Mouse (Mus musculus) lung, embryonic 15.5 days (tissue): ENCODE data around the gene Akr1b10. TPM values are rescaled to one million over a fixed set of nuclear protein-coding genes. Genes with fewer than 3 reads are reported as not detected.

Experiments used
- ATAC-seq: fragments of 200-750 bp; cut with Nextera tagmentation; 2 replicates; pipeline ENCODE4 v1.8.0; 2017; ENCODE audit warnings: moderate number of reproducible peaks, borderline replicate concordance; ENCODE audit not compliant: low FRiP score, low TSS enrichment; ENCODE audit errors: extremely low read depth
- H3K27ac ChIP-seq: fragments of 300-500 bp; sonication (generic); 2 replicates; pipeline ENCODE4 v1.5.1; 2015; ENCODE audit warnings: moderate library complexity, mild to moderate bottlenecking, inconsistent platforms
- H3K27me3 ChIP-seq: fragments of 300-500 bp; sonication (generic); 2 replicates; pipeline ENCODE4 v1.6.1; 2015; ENCODE audit warnings: inconsistent platforms
- H3K36me3 ChIP-seq: fragments of 300-500 bp; sonication (generic); 2 replicates; pipeline ENCODE4 v1.6.1; 2015; ENCODE audit warnings: inconsistent platforms
- H3K4me1 ChIP-seq: fragments of 300-500 bp; sonication (generic); 2 replicates; pipeline ENCODE4 v1.6.1; 2015; ENCODE audit warnings: inconsistent platforms
- H3K4me2 ChIP-seq: fragments of 300-500 bp; sonication (generic); 2 replicates; pipeline ENCODE4 v1.6.1; 2015; ENCODE audit warnings: inconsistent platforms, mild to moderate bottlenecking, moderate library complexity
- H3K4me3 ChIP-seq: fragments of 300-500 bp; sonication (generic); 2 replicates; pipeline ENCODE4 v1.5.1; 2015; ENCODE audit warnings: mild to moderate bottlenecking, inconsistent platforms
- H3K9ac ChIP-seq: fragments of 300-500 bp; sonication (generic); 2 replicates; pipeline ENCODE4 v1.6.1; 2015; ENCODE audit warnings: inconsistent platforms
- H3K9me3 ChIP-seq: fragments of 300-500 bp; sonication (generic); 2 replicates; pipeline ENCODE4 v1.6.1; 2016; ENCODE audit warnings: inconsistent platforms
- WGBS: fragments of 180-500 bp; shearing (Covaris S2); methylation state at CpG from one replicate; pipeline ENCODE4 v1.1.7; 2015; 5-methylcytosine and 5-hydroxymethylcytosine counted together
- polyA plus RNA-seq: library from polyadenylated mRNA; unstranded; fragments of >200 nt; fragmentation: Nextera tagmentation; extraction: Ambion mirVana; gene quantifications from 2 replicates; pipeline ENCODE4 v1.2.1, GENCODE M21; 2015

The Akr1b10 gene
- polyA plus RNA-seq, 1 experiment from 2014 or later, result 24.5 TPM

GRCm38 (mm10) chr6:34416521-34416920 lies 32.5 kb downstream of the Akr1b10 start:
- no peaks in the 10 kb centered on the region for H3K27me3 ChIP-seq
- H3K27ac ChIP-seq, result no peak overlapping the region
- ATAC-seq, result no peak
- H3K9ac ChIP-seq, result no peak overlapping the region
- no peak overlapping the region for H3K4me3 ChIP-seq
- no peaks in the 10 kb centered on the region for H3K4me1 ChIP-seq
- no peaks in the 10 kb centered on the region for H3K9me3 ChIP-seq
- WGBS, result 100% methylated on average over 2 of the region's 2 CpGs
- no peak overlapping the region for H3K4me2 ChIP-seq
- H3K36me3 ChIP-seq, result no peaks in the 10 kb centered on the region

- no peaks in the 10 kb centered on the region for H3K4me1 ChIP-seq
- ATAC-seq, result no peak
- no peak overlapping the region for H3K4me2 ChIP-seq
- H3K27ac ChIP-seq, result no peak overlapping the region
- H3K9ac ChIP-seq, result no peak overlapping the region
- no peaks in the 10 kb centered on the region for H3K9me3 ChIP-seq
- no peaks in the 10 kb centered on the region for H3K27me3 ChIP-seq
- H3K36me3 ChIP-seq, result no peaks in the 10 kb centered on the region
- no peak overlapping the region for H3K4me3 ChIP-seq
These were observed 35.1 kb downstream of the Akr1b10 start for GRCm38 (mm10) chr6:34419071-34419470.

GRCm38 (mm10) chr6:34439006-34439405 lies 55.0 kb downstream of the Akr1b10 start:
- Histone ChIP-seq H3K9me3 (no peaks in the 10 kb centered on the region; the same call in 1 of the 2 replicates), H3K27ac (no peak overlapping the region), H3K27me3 (no peaks in the 10 kb centered on the region), H3K4me1 (no peaks in the 10 kb centered on the region), H3K4me3 (no peak overlapping the region), H3K36me3 (no peaks in the 10 kb centered on the region), H3K9ac (no peak overlapping the region), H3K4me2 (no peak overlapping the region)
- WGBS, result 55% methylated on average over 2 of the region's 2 CpGs
- ATAC-seq, result no peak

- WGBS, result 46% methylated on average over 9 of the region's 9 CpGs
These were observed 57.7 kb downstream of the Akr1b10 start for GRCm38 (mm10) chr6:34441556-34442257.

GRCm38 (mm10) chr6:34443791-34444190 lies 59.8 kb downstream of the Akr1b10 start:
- no peak overlapping the region for H3K9ac ChIP-seq
- H3K27me3 ChIP-seq, result no peaks in the 10 kb centered on the region
- WGBS, result 69% methylated on average over 2 of the region's 2 CpGs
- H3K4me3 ChIP-seq, result no peak overlapping the region
- no peaks in the 10 kb centered on the region for H3K9me3 ChIP-seq
- H3K4me1 ChIP-seq, result no peaks in the 10 kb centered on the region
- no peaks in the 10 kb centered on the region for H3K36me3 ChIP-seq
- no peak overlapping the region for H3K27ac ChIP-seq
- H3K4me2 ChIP-seq, result no peak overlapping the region
- no peak for ATAC-seq

More at GRCm38 (mm10) chr6:34441556-34442257, 57.7 kb downstream of the Akr1b10 start:
- Histone ChIP-seq H3K36me3 (no peaks in the 10 kb centered on the region), H3K27ac (no peak overlapping the region), H3K9ac (no peak overlapping the region), H3K4me3 (no peak overlapping the region), H3K9me3 (no peaks in the 10 kb centered on the region), H3K4me1 (no peaks in the 10 kb centered on the region), H3K27me3 (no peaks in the 10 kb centered on the region), H3K4me2 (no peak overlapping the region)
- ATAC-seq, result no peak

Other genes with a start within 250 kb of the Akr1b10 start
- gene Slc35b4, start 207.1 kb upstream of the Akr1b10 start, polyA plus RNA-seq, result 59.2 and 61.8 TPM in 2 replicates
- gene Akr1b3, start 66.7 kb upstream of the Akr1b10 start, polyA plus RNA-seq, result 146 and 154 TPM in 2 replicates
- gene Akr1b8, start 30.1 kb upstream of the Akr1b10 start, polyA plus RNA-seq, result 8.6 and 9.8 TPM in 2 replicates
- gene Akr1b7, start 28.1 kb downstream of the Akr1b10 start, polyA plus RNA-seq, result 0.65 TPM in 1 of 2 replicates, not detected in the other
- 65.7 and 66.7 TPM in 2 replicates for gene Bpgm, start 92.0 kb downstream of the Akr1b10 start, polyA plus RNA-seq
- 292 and 299 TPM in 2 replicates for gene Cald1, start 214.3 kb downstream of the Akr1b10 start, polyA plus RNA-seq